Mouse (Mus musculus) C2C12 (cell line): ENCODE measurements around the gene 4921524J17Rik.

Experiments used
- CTCF ChIP-seq: IDR thresholded peaks from one replicate; pipeline ENCODE4 v1.5.1; 2011; ENCODE audit not compliant: control insufficient read depth, insufficient read depth, insufficient read length
- FOSL1 ChIP-seq: IDR thresholded peaks from one replicate; pipeline ENCODE4 v1.8.0; 2011; ENCODE audit warnings: mild to moderate bottlenecking, low read length; ENCODE audit not compliant: poor library complexity, insufficient read depth, severe bottlenecking

- no peak for TF ChIP-seq CTCF
- TF ChIP-seq FOSL1 = no peak
Observed at GRCm38 (mm10) chr8:85365176-85365575, 67.5 kb downstream of the 4921524J17Rik start.
